Mouse (Mus musculus) mesoderm, embryonic 11.5 days (tissue): ENCODE data around the gene Col23a1.

Experiments used
- DNase-seq: peaks from one replicate; pipeline ENCODE4 v3.0.0-alpha.2; 2012; ENCODE audit warnings: low read depth, low spot score

The Col23a1 gene

GRCm38 (mm10) chr11:51289564-51290041, at the start of gene Col23a1:
Col23a1 (plus strand) TSS chr11:51289920.
- peak; percentile 89 for DNase-seq

GRCm38 (mm10) chr11:51242897-51243296, 46.8 kb upstream of the Col23a1 start:
- no peak for DNase-seq

GRCm38 (mm10) chr11:51257006-51257405, 32.7 kb upstream of the Col23a1 start:
- DNase-seq = no peak

- no peak for DNase-seq
Measured at GRCm38 (mm10) chr11:51261680-51262219, 28.0 kb upstream of the Col23a1 start, which contains the start of gene Clk4. Clk4 (plus strand) TSS chr11:51261730.

DNA sequence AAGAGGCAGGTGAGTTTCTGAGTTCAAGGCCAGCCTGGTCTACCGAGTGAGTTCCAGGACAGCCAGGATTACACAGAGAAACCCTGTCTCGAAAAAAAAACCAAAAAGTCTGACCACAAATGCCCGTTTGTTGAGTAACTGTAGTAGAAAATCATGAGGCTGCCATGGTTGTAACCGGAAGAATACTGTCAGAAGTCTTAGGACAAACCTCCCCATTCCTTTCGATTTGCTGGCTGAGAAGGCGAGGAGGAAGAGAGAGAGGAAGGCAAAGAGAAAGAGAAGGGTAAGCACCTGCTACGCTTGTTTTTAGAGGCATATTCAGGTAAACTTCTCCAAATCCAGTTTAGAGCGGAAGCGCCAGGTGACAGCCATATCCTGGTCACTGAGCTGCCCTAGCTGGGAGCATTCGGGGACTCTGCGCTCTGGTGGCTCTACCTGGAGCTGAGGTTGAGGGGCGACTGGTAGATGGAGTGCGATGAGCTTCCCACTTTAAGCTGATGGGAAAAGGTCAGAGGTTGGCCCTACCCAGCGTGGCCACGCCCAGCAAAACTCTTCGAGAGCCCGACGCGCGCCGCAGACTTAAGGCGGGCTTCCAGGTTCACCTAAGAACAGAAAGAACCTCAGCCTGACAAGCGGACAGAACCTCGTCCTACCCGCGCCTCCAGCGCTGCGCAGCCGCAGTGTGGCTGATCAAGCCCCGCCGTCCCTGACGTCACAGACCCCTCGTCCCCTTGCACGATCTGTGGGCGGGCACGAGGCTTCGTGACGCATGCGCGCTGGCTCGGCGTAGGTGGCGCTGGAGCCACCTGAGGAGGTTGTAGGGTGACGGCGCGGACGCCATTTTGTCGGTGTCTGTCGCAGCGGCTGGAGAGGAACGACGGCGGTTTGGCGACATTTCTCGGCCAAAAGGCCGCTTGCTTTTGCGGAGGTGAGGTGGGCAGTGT, 27.1 kb upstream of the Col23a1 start, which contains the start of gene BC049762:
Gene BC049762, minus strand, starts transcription at position 705 of the 944 bp plus-strand sequence.
- DNase-seq = peak; percentile 99

GRCm38 (mm10) chr11:51263286-51263831, 26.4 kb upstream of the Col23a1 start:
- DNase-seq = peak; percentile 34

DNA sequence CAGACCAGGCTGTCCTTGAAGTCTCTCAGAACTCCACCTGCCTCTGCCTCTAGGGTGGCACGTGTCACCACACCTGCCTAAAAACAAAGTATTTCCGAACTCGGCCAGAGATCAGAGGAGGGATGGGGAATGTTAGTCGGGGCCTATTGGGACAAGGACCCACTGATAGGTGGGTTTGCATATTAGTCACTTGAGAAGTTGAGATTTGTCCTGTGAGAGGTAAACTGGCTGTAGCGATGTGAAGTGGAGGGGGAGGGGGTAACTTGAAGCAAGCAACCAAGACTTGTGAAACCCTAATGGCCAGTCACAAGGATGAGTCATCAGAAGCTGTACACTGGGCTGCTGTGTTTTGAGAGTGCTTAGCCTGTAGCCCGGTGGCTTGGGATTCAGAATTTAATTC, 25.4 kb upstream of the Col23a1 start:
- no peak for DNase-seq

DNA sequence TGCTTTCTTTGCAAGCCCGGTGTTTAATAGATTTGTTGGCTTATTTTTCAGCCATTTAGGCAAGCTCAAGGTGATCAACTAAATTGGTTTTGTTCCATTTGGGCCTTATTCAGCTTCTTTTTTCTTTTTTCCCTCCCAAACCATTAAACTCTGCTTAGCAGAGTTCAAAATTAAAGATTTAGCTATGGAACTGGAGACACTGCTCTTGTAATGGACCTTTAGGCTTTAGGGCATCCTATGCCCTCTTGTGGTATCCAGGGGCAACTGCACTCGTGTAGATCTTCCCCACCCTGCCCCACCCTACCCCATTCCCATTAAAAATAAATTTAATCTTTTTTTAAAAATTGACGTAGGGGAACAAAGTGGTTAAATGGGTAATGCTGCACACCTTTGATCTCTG, 24.4 kb upstream of the Col23a1 start:
- DNase-seq = peak; percentile 44

- DNase-seq = no peak
Measured at GRCm38 (mm10) chr11:51274418-51274817, 15.3 kb upstream of the Col23a1 start.

DNA sequence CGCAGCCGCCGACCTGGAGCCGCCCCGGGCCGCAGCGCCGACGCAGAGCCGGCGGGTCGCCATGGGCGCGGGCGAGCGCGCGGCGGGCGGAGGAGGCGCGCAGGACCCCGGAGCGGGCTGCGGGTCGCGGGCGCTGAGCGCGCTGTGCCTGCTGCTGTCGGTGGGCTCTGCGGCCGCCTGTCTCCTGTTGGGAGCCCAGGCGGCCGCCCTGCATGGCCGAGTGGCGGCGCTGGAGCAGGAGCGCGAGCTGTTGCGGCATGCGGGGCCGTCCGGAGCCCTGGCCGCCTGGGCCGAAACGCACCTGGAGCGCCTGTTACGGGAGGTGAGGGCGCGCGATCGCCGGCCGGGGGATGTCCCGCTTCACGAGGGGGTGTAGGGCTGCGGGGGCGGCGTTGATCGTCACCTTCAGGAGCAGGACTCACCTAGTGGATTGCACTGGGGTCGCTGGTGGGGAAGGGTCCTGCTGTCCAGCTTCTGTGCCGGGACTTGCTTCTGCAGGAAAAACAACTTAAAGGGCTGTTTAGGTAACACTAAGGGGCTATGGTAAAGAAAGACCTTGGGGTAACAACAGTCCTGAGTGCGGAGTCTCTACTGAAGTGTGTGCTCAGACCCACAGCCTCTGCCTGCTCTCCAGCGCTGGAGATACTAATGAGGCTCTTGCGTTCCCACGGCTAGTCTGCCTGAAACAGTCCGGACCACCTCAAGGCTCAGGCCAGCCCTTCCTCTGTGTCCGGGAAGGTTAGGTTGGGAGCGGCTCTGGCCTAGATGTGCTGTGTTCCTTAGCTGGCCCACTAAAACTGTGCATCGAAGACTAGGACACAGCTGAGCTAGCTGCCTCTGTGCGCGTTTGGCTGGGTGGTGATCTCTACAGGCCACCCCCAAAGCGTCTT, 591 bp downstream of the Col23a1 start:
- peak; percentile 66 for DNase-seq

DNA sequence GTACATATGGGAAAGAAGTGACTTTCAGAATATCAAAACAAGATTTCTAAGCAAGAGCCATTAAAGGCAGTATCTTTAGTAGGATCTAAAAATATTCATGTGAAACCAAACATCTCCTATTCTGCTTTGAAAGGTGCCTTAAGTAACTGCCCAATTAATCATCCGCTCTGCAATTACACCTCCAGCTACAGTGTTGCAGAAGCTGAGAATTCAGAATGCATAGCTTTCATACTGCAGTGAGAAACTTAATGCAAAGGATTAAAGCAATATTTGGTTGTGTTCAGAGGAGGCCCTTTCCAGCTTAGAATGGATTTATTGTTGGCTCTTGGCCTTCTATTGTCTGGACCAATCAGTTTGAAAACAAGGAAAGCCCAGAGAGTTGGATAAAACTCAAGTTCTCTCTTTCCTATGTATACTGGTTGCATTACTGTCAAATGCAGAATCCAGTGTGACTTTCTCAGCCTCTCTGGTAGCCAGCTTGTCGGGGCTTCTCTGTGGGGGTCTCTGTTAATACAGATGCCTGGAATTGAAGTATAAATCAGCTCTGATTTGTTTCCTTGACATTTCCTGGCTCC, 4.3 kb downstream of the Col23a1 start:
- DNase-seq = no peak

- no peak for DNase-seq
Measured at GRCm38 (mm10) chr11:51295742-51296141, 6.0 kb downstream of the Col23a1 start.

DNA sequence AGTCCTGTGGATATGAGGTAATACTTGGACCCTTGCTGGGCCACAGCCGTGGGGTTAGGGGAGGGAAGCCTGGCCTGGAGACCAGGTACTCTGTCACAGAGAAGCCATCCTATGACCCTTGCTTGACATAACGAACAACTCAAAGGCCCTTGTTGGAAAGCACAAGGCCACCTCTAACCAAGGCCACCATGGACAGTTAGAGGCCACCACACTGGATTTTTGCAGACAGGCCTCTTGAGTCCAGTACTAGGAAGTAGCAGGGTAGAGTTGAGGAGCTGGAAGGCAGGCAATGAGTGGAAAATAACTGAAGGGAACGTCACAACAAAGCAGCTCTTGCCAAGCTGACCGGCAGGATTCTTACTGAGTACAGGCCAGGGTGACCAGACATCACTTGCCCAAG, 9.0 kb downstream of the Col23a1 start:
- no peak for DNase-seq

GRCm38 (mm10) chr11:51302396-51302795, 12.7 kb downstream of the Col23a1 start:
- DNase-seq = no peak

DNA sequence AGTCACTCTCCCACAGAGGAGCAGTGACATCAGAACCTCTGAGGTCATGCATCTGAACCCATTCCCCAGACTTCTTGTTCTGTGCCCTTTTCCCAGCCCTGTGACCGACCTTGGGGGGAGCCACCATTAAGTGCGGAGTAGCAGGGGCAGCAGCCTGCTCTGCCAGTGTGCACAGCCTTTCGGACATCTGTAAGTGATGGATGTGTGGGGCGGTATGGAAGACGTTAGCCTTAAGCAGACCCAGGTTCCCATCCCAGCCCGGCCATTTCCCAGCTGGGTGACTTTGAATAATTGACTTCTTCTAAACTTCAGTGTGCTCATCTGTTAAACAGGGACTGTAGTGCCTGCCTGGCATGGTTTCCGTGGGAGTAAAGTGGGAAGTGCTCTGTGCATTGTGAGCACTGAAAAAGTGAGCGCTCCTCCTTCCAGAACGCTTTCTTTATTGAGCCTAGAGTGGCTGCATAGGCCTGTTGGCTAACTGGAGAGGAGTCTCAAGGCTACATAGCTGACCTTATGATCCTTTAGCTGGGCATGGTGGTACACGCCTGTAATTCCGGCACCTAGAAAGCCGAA, 14.3 kb downstream of the Col23a1 start:
- DNase-seq = peak; percentile 25

DNA sequence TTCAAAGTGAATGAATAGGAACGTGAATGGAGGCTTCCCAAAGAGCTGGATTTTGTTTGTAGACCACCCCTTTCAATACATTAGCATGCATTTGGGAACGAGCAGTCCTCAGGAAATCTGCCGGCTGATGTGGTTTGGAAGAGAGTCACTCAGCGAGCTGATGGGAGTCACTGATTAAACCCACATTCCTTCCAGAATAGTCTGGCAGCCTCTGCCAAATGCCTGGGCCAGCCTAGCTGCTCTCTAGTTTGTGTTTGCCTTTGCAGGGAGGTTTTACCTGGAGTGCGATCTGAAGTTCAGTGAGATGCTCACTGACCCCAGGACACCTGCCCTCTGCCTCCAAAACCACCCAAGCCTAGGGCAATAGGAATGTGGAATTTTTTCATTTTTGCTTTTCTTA, 18.6 kb downstream of the Col23a1 start:
- DNase-seq = no peak

GRCm38 (mm10) chr11:51311846-51312245, 22.1 kb downstream of the Col23a1 start:
- DNase-seq = no peak

DNA sequence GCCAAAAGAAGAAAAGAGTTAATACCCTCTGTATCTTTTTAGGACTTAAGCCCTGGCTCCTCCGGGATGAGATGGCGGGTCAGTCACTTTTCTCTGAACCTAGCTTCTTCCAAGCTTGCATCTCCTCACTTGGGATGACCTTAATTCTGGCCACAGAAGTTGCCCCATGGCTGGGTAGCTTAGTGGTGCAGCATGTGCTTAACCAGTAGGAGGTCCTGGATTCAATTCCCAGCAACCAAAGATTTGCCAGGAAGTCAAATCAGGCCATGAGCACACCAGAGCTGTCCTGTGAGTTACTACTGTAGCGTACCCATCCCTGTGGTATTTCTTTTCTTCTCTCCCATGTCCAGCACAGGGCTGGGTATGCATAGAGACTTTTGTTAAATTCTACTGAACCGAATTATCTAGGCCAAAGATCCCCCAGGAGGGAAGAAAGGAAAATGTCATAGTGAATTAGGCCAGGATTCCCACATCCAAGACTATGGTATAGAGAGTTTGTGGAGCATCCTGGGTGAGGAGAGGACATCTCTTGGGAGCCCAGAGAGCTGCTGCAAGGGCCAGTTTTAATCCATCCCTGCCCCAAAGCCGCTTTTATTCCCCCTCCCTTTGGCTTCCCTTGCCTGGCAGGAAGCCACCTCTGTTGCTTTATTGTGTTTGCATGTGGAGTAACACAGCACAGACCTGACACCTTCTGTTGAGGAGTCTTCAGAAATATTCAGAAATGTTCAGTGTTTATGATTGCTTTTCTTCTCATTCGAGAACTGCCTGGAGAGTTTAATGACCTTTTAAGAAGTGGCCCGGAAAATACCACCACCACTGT, 26.5 kb downstream of the Col23a1 start:
- no peak for DNase-seq

- DNase-seq = no peak
Measured at GRCm38 (mm10) chr11:51320609-51321008, 30.9 kb downstream of the Col23a1 start.

- DNase-seq = no peak
Measured at GRCm38 (mm10) chr11:51326908-51327307, 37.2 kb downstream of the Col23a1 start.
